Mouse (Mus musculus) lung, postnatal 10 days (tissue): ENCODE measurements at regions not wholly inside any gene's neighbourhood (a gene's known extent, or its start where the extent isn't known, plus 50 kb on each side); places are given as distances from the start of the nearest gene placed in this dataset.

Experiments
- DNase-seq: peaks from one replicate; pipeline ENCODE4 v3.0.0; 2021

DNA sequence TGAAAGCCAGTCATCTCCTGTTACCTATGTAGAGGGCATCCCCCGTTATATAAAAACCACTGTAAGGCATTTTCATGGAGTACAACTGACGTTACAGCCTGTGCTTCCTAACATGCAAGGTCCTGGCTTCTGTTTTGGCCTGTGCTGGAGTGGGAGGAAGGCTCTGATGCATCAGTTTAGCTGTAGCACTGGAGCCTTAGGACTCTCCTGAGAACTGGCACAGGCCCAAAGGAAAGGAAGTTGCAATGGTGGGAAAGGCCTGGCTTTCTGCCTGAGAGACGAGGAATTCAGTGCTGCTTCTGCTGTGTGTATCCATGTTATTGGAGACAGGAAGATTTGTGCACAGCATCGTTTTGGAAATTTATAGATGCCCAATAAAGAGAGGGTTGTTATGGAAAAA is 144.2 kb upstream of the Gm5148 start:
- peak; percentile 39 for DNase-seq

GRCm38 (mm10) chr3:37862756-37863155 is 138.5 kb upstream of the Gm5148 start:
- no peak for DNase-seq

DNA sequence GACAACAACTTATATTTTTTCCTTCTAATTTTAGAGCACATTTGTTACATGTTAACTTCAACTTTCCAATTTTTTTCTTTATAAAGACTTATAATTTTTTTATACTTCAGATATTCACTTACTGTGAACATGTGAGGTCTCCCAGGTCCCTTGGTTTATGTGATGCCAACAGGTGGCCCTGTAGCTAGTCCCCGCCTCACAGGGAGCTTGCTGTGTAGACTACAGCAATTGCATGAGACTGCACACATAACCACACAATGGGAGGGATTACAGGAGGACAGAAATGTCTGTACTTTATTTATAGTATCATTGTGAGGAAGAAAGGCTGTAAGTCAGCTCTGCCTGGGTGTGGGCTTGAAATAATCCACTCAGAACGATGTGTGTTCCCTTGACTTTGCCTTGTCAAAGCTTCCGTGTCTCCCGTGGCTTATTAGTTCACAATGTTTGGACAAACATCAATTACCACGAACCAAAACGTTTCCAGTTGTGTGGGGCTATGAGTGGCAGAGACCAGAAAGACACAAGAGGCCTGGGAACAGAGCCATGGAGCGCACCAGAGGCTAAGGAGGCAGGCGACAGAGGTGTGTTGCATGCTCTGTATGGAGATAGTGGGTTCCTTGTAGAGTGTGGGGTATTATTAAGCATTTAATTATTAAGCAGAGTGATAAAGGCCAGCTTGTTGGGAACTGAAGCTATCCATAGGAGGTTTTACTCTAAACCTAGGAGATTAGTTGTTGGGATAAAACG is 136.6 kb upstream of the Gm5148 start:
- DNase-seq: no peak

DNA sequence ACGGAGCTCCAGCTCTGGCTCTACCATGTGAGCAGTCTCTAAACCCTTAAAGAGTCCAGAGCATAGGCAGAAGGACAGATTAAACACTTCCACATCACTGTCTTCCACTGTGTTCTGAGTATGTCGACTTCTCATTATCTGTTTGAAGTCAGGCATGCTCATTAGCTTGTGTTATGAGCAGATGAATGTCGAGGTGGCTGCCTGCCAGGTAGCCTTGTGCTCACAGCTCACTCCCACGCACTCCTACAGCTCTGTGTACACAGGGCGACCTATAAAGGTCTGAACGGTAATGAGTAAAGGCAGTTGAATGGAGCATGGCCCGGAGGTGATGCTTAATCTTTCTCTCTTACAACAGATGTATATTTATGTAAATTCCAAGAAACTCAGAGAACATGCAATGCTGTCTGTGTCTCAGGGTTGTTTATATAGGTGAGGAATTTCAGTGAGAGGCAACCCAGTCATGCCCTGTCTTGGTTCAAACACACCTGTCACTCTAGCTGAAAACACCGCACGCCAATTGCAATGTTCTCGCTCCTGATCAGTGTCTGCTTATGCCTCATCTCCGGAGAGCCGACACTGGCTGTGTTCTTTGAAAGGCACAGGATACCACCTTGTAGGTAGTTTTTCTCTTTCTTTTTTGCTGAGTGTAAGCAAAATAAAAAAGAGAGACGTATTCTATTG is 135.9 kb upstream of the Gm5148 start:
- peak; percentile 43 for DNase-seq

- no peak for DNase-seq
Observed at GRCm38 (mm10) chr3:37858624-37859302, 134.5 kb upstream of the Gm5148 start.

- DNase-seq: peak; percentile 65
Observed at GRCm38 (mm10) chr3:37846191-37847003, 122.1 kb upstream of the Gm5148 start.

DNA sequence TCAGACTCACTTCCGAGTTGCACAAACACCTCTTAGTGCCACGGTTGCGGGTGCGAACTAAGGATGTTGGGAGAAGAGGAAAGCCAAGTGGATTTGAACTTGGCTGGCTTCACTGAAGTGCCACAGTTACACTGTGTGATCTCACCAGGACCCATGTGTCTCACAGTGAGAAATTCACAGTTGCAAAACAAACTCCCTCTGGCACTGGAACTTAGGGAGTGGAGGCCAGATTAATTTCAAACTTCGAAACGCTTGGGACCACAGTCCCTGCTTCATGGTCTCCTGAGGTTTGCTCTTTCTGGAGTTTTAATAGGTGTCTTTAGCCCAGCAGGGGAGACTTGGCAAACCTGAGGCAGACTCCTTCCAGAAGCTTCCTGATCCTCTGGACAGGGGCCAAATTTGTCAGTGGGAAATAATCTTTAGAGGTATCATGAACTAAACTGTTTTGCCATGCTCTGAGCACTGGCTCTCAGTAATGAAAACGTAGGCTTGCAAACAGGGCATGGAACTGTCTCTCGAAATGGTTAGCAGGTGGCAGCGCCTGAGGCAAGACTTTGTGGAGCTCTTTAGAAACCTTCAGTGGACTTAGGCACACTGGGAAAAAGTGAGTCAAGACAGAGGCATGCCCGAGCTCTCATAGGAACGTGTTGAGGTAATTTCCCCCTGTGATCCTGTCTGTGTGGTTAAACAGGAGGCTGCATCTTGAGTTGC is 121.2 kb upstream of the Gm5148 start:
- DNase-seq: peak; percentile 71

GRCm38 (mm10) chr3:37844731-37845312 is 120.5 kb upstream of the Gm5148 start:
- no peak for DNase-seq

DNA sequence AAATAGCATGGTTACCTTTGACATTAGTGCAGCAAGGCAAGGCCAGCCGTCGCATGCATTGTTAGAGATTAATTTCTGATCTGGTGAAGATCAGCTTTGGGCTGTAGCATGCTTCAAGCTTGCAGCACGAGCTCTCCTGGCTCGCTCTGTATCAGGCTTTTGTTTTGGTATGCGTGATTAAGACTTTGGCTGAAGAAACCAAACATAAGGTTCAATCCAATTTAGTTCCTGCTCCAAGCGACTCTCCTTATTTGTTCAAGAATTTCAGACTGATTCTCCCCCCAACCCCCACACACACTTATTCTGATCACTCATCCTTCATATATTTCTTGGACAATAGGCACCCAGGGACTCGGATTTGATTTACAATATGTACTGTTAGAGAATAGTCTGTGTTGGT is 118.0 kb upstream of the Gm5148 start:
- DNase-seq: no peak

GRCm38 (mm10) chr3:37838896-37839295 is 114.6 kb upstream of the Gm5148 start:
- peak; percentile 74 for DNase-seq

DNA sequence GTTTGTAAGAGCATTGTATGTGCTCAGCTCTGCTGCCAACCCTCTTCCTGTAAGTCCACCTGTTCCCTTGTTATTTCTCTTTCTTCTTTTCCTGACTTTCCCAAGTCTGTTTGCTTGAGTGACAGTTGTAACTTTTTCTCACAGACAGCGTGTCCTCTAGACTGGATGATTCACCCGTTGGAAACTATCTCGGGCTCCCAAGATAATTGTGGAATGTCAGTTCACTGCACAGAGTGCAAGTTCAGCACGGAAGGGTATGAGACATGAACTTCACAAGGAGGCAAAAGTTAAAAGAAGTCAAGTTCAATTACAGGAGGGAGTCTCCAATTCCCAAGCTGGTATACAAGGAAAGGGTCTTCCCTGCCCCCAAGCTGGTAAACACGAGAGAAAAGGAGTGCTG is 112.5 kb upstream of the Gm5148 start:
- no peak for DNase-seq

DNA sequence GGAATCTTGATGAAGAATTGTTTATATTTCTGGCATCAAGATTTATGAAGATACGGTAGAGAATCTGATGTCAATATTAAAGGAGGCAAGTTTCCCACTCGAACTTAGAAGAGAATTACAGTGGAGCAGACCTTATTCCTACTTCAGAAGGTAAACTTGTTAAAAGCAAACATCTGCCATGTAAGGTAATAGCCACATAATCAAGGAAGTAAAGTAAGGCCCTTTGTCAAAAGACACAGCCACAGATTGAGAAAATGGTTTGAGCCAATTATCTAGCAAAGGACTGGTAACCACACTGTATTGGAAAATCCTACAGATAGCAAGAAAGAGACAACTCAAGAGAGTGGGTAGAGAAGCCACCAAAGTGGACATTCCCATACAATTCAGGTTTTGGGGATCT is 111.4 kb upstream of the Gm5148 start:
- no peak for DNase-seq

- no peak for DNase-seq
Observed at GRCm38 (mm10) chr3:37835135-37835534, 110.8 kb upstream of the Gm5148 start.

GRCm38 (mm10) chr3:37834626-37835025 is 110.3 kb upstream of the Gm5148 start:
- no peak for DNase-seq

DNA sequence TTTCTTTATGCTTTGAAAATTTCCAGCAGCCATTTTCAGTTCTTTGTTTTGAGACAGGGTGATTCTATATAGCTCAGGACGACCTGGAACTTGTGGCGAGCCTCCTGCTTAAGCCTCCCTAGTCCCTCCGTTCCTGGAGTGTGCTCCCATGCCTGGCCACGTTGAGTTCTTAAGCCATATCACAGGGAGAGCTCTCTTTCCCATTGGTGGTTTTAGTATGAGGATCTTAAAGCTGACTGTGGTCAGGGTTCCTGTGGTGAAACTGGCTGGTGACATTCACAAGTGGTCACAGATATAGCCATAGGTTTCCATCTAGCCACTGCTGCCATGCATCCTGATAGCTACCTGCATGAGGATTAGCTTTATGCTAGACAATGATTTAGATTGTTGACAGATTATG is 109.1 kb upstream of the Gm5148 start:
- DNase-seq: no peak

GRCm38 (mm10) chr3:37827546-37827945 is 103.3 kb upstream of the Gm5148 start:
- DNase-seq: no peak

GRCm38 (mm10) chr3:37825602-37826001 is 101.3 kb upstream of the Gm5148 start:
- DNase-seq: no peak

GRCm38 (mm10) chr3:37824681-37825080 is 100.4 kb upstream of the Gm5148 start:
- no peak for DNase-seq

- DNase-seq: no peak
Observed at GRCm38 (mm10) chr3:37819503-37819902, 95.2 kb upstream of the Gm5148 start.

DNA sequence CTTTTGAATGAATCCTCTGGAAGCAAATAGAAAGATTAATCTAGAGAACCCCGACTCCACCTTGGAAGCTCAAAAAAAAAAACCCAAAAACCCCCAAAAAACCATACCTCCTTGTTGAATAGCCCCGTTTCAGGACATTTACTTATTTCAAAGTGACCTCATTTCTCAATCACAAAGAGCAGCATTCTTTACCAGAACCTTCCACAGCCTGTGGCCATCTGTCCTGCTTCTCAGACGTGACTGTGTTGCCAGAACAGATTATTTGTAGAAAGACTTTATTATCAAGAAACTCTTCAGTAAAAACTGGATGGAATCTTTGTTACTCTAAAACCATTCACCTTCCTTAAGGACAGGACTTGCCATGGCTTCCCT is 93.1 kb upstream of the Gm5148 start:
- no peak for DNase-seq

- DNase-seq: peak; percentile 26
Observed at GRCm38 (mm10) chr3:37816781-37817433, 92.6 kb upstream of the Gm5148 start.

- no peak for DNase-seq
Observed at GRCm38 (mm10) chr3:37815771-37816170, 91.5 kb upstream of the Gm5148 start.
